Mouse (Mus musculus): ENCODE results near the gene Dync1li1. TPM values are rescaled to one million over a fixed set of nuclear protein-coding genes. Genes with fewer than 3 reads are reported as not detected.

Dync1li1 gene
- polyA plus RNA-seq, 1 experiment from 2014 or later, result 94.0 TPM

DNA sequence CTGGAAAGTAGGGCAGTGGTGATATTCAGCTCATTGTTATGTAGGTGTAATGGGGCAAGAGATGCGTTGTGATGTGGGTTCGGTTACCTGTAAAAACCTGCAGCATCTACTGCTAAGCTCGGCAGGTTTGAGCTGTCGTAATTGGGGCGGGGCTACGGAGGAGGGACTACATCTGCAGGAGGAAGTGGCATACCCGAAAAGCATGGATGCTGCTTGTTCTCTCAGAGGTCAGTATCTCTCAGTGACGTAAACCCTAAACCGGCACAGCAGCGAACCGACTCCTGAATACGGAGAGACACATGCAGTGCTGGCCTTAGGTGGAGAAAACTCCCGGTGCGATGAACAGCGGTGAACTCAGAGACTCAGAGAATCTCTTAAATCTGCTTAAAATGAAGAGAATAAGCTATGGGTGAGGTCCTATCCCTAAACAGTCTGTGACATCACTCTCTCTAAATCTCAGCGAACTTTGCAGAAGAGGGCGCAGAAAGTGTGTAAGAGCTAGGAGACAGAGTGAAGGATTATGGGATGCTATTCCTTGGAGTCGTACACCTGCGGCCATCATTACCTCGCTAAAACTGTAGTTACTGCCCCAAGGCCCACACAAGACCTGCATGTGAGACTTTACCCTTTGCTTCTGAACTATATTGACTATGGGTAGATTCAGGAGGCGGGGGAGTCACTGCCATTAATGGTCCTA, 37.5 kb upstream of the Dync1li1 start:
- WGBS, result 62% methylated on average over 21 of the region's 21 CpGs
- H3K27ac ChIP-seq (ENCODE audit: low read depth, low read length), result no peak overlapping the region
- no peak for ATAC-seq (ENCODE audit: insufficient read depth, low FRiP score, low TSS enrichment)

DNA sequence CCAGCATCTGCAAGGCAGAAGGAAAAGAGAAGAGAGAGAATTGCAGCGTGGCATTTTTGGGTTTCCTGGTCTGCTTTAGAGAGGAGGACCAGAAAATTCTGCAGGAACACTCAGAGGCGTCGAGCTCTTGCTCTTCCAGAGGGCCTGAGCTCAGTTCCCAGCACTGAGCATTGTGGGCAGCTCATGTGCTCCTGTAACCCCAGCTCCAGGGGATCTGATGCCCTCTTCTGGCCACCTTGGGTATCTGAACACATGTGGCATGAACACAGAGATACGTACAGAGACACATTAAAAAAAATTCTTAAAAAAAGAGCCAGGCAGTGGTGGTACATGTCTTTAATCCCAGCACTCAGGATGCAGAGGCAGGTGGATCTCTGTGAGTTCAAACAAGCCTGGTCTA, 33.2 kb upstream of the Dync1li1 start:
- DNase-seq (ENCODE audit: low spot score), result no peak
- no peaks in the 10 kb centered on the region for H3K36me3 ChIP-seq (ENCODE audit: control insufficient read depth, insufficient read depth, low read length)
- no peak overlapping the region for H3K27ac ChIP-seq (ENCODE audit: low read depth, low read length)
- H3K27me3 ChIP-seq (ENCODE audit: control insufficient read depth, insufficient read depth, low read length), result no peaks in the 10 kb centered on the region
- H3K4me1 ChIP-seq (ENCODE audit: control insufficient read depth, insufficient read depth, low read length), result no peaks in the 10 kb centered on the region
- no peak overlapping the region for H3K9ac ChIP-seq (ENCODE audit: low read length)
- WGBS, result 94% methylated on average over 4 of the region's 4 CpGs
- H3K4me3 ChIP-seq (ENCODE audit: low read depth, low read length), result no peak overlapping the region
- H3K9me3 ChIP-seq (ENCODE audit: control insufficient read depth, low read length), result no peaks in the 10 kb centered on the region
- H3K4me2 ChIP-seq (ENCODE audit: low read depth), result no peak overlapping the region
- no peak for ATAC-seq (ENCODE audit: insufficient read depth, low FRiP score, low TSS enrichment)

More for the DNA sequence above, 37.5 kb upstream of the Dync1li1 start:
- no peaks in the 10 kb centered on the region for H3K36me3 ChIP-seq (ENCODE audit: control insufficient read depth, insufficient read depth, low read length)
- no peak for DNase-seq (ENCODE audit: low spot score)
- no peaks in the 10 kb centered on the region for H3K9me3 ChIP-seq (ENCODE audit: control insufficient read depth, low read length)
- no peak overlapping the region for H3K4me2 ChIP-seq (ENCODE audit: low read depth)
- H3K4me1 ChIP-seq (ENCODE audit: control insufficient read depth, insufficient read depth, low read length), result no peaks in the 10 kb centered on the region
- H3K27me3 ChIP-seq (ENCODE audit: control insufficient read depth, insufficient read depth, low read length), result no peaks in the 10 kb centered on the region
- H3K9ac ChIP-seq (ENCODE audit: low read length), result no peak overlapping the region
- H3K4me3 ChIP-seq (ENCODE audit: low read depth, low read length), result no peak overlapping the region

DNA sequence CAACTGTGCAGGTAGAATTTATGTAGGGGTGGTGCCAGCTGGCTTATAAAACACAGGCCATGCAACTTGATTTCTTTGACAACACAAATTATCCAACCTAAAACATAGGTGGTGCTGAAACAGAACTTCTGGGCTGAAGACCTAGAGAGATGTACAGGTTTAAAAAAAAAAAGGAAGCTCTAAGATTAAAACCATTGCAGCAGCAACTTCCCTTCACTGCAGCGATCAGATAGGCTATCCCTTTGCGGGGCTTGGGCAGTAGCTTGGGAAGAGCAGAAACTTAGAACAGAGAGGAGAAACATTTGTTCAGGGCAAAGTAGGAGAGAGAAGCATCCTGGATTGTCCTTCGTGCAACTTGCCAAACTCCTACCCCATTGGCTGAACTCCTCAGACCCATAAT, 31.9 kb upstream of the Dync1li1 start:
- ATAC-seq (ENCODE audit: insufficient read depth, low FRiP score, low TSS enrichment), result no peak
- no peak for DNase-seq (ENCODE audit: low spot score)
- 85% methylated on average over 3 of the region's 3 CpGs for WGBS
- no peak overlapping the region for H3K27ac ChIP-seq (ENCODE audit: low read depth, low read length)
- no peaks in the 10 kb centered on the region for H3K9me3 ChIP-seq (ENCODE audit: control insufficient read depth, low read length)
- no peak overlapping the region for H3K4me3 ChIP-seq (ENCODE audit: low read depth, low read length)
- no peak overlapping the region for H3K4me2 ChIP-seq (ENCODE audit: low read depth)
- no peaks in the 10 kb centered on the region for H3K36me3 ChIP-seq (ENCODE audit: control insufficient read depth, insufficient read depth, low read length)
- H3K4me1 ChIP-seq (ENCODE audit: control insufficient read depth, insufficient read depth, low read length), result no peaks in the 10 kb centered on the region
- no peak overlapping the region for H3K9ac ChIP-seq (ENCODE audit: low read length)
- no peaks in the 10 kb centered on the region for H3K27me3 ChIP-seq (ENCODE audit: control insufficient read depth, insufficient read depth, low read length)

DNA sequence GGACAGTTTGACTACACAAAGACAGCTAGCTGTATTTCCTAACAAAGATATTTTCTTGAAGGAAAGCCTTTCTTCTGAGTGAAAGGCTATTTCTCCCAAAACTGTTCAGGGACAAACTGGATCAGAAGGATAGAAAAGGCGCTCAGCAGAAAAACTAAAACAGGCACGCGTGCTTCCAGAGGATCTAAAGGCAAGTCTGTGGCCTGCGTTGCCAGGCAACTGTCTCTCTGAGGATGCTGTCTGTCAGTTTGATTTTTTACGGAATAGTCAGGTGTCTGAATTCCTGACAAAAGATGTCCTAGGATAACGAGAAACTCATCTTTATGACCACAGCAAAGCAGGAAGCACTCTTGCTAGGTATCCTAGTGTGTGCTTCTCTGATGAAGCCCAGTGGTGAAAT, 28.1 kb upstream of the Dync1li1 start:
- H3K4me2 ChIP-seq (ENCODE audit: low read depth), result no peak overlapping the region
- WGBS, result 83% methylated on average over 6 of the region's 6 CpGs

DNA sequence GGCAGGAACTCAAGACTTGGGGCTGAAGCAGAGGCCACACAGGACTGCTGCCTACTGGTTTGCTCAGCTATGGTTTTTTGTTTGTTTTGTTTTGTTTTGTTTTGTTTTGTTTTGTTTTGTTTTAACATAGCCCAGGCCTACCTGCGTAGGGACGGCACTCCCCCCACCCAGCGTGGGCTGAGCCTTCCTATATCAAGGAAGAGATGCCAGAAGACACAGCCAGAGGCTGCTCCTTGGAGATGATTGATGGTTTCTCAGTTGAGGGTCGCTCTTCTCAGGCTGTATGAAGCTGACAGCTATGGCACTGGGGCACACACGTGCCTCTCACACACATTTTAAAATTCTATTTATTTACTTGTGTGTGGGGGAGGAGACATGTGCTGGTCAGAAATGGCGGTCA, 27.6 kb upstream of the Dync1li1 start:
- H3K4me2 ChIP-seq (ENCODE audit: low read depth), result no peak overlapping the region
- no peaks in the 10 kb centered on the region for H3K27me3 ChIP-seq (ENCODE audit: control insufficient read depth, insufficient read depth, low read length)
- no peak overlapping the region for H3K4me3 ChIP-seq (ENCODE audit: low read depth, low read length)
- H3K9ac ChIP-seq (ENCODE audit: low read length), result no peak overlapping the region
- DNase-seq (ENCODE audit: low spot score) (no peak), ATAC-seq (ENCODE audit: insufficient read depth, low FRiP score, low TSS enrichment) (no peak)
- H3K9me3 ChIP-seq (ENCODE audit: control insufficient read depth, low read length), result no peaks in the 10 kb centered on the region
- no peaks in the 10 kb centered on the region for H3K36me3 ChIP-seq (ENCODE audit: control insufficient read depth, insufficient read depth, low read length)
- H3K4me1 ChIP-seq (ENCODE audit: control insufficient read depth, insufficient read depth, low read length), result no peaks in the 10 kb centered on the region
- 75% methylated on average over 6 of the region's 6 CpGs for WGBS
- H3K27ac ChIP-seq (ENCODE audit: low read depth, low read length), result no peak overlapping the region

More for the DNA sequence above, 28.1 kb upstream of the Dync1li1 start:
- H3K9me3 ChIP-seq (ENCODE audit: control insufficient read depth, low read length), result no peaks in the 10 kb centered on the region
- DNase-seq (ENCODE audit: low spot score) (no peak), ATAC-seq (ENCODE audit: insufficient read depth, low FRiP score, low TSS enrichment) (no peak)
- H3K4me3 ChIP-seq (ENCODE audit: low read depth, low read length), result no peak overlapping the region
- no peaks in the 10 kb centered on the region for H3K27me3 ChIP-seq (ENCODE audit: control insufficient read depth, insufficient read depth, low read length)
- H3K27ac ChIP-seq (ENCODE audit: low read depth, low read length), result no peak overlapping the region
- no peaks in the 10 kb centered on the region for H3K4me1 ChIP-seq (ENCODE audit: control insufficient read depth, insufficient read depth, low read length)
- no peaks in the 10 kb centered on the region for H3K36me3 ChIP-seq (ENCODE audit: control insufficient read depth, insufficient read depth, low read length)
- H3K9ac ChIP-seq (ENCODE audit: low read length), result no peak overlapping the region

DNA sequence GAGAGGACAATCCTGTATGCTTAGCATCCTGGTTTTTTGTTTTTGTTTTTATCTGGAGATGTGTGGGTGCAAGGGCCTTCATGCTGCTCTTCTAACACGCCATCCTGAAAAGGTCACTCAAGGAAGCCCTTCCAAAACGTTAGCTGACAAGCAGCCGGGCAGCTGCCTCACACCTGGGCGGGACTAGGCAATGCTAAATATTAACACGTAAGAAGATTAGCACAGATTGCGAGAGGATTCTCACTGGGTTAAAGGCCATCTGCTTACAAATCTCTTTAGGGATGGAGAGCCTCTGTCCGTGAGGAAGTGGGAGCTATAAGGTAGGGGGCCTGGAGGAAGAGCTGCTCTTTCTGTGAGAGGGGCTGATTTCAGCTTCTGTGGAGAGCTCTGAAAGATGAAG, 26.6 kb upstream of the Dync1li1 start:
- Histone ChIP-seq H3K9me3 (ENCODE audit: control insufficient read depth, low read length) (no peaks in the 10 kb centered on the region), H3K27ac (ENCODE audit: low read depth, low read length) (no peak overlapping the region), H3K36me3 (ENCODE audit: control insufficient read depth, insufficient read depth, low read length) (no peaks in the 10 kb centered on the region), H3K4me3 (ENCODE audit: low read depth, low read length) (no peak overlapping the region), H3K4me1 (ENCODE audit: control insufficient read depth, insufficient read depth, low read length) (no peaks in the 10 kb centered on the region), H3K4me2 (ENCODE audit: low read depth) (no peak overlapping the region), H3K27me3 (ENCODE audit: control insufficient read depth, insufficient read depth, low read length) (no peaks in the 10 kb centered on the region), H3K9ac (ENCODE audit: low read length) (no peak overlapping the region)
- ATAC-seq (ENCODE audit: insufficient read depth, low FRiP score, low TSS enrichment) (no peak), DNase-seq (ENCODE audit: low spot score) (no peak)
- 69% methylated on average over 7 of the region's 7 CpGs for WGBS

DNA sequence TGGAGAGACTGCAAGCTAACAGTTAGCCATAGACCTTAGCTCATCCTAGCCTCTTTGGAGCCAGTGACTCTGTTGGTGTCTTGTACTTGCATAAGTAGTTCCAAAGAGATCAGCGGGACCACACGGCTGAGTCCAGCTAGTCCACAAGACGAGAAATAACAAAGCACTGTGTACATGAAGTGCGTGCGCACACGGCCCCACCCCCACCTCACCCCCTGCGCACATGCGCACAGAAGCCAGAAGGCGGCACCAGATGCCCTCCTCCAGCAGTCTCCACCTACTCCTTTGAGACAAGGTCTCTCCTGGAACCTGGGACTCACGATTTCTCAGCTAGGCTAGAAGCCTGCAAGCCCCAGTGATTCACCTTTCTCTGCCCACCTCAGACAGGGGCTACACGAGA, 24.8 kb upstream of the Dync1li1 start:
- no peak overlapping the region for H3K9ac ChIP-seq (ENCODE audit: low read length)
- ATAC-seq (ENCODE audit: insufficient read depth, low FRiP score, low TSS enrichment), result no peak

DNA sequence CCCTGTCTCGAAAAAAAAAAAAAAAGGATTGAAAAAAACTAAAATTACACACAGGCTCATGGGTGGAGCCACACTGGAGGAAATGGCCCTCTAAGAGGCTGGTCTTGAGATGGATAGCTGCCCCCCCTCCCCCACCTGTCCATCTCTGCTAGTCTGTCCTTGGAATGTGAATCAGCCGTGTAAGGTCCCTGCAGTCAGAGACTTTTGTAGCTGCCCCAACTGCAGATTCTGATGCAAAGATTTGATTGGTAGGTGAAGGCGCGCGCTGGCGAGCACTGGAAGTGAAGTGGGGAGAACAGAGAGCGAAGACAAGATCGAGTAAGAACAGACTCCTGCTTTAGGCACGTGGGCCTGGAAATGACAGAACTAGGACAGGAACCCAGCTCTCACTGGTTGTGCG, 21.7 kb upstream of the Dync1li1 start:
- no peak for DNase-seq (ENCODE audit: low spot score)
- WGBS, result 90% methylated on average over 10 of the region's 10 CpGs
- Histone ChIP-seq H3K4me1 (ENCODE audit: control insufficient read depth, insufficient read depth, low read length) (no peaks in the 10 kb centered on the region), H3K9me3 (ENCODE audit: control insufficient read depth, low read length) (no peaks in the 10 kb centered on the region), H3K27me3 (ENCODE audit: control insufficient read depth, insufficient read depth, low read length) (no peaks in the 10 kb centered on the region), H3K9ac (ENCODE audit: low read length) (no peak overlapping the region), H3K27ac (ENCODE audit: low read depth, low read length) (no peak overlapping the region), H3K36me3 (ENCODE audit: control insufficient read depth, insufficient read depth, low read length) (no peaks in the 10 kb centered on the region), H3K4me3 (ENCODE audit: low read depth, low read length) (no peak overlapping the region), H3K4me2 (ENCODE audit: low read depth) (no peak overlapping the region)
- ATAC-seq (ENCODE audit: insufficient read depth, low FRiP score, low TSS enrichment), result no peak

More for the DNA sequence above, 24.8 kb upstream of the Dync1li1 start:
- Histone ChIP-seq H3K4me1 (ENCODE audit: control insufficient read depth, insufficient read depth, low read length) (no peaks in the 10 kb centered on the region), H3K27me3 (ENCODE audit: control insufficient read depth, insufficient read depth, low read length) (no peaks in the 10 kb centered on the region), H3K27ac (ENCODE audit: low read depth, low read length) (no peak overlapping the region), H3K4me3 (ENCODE audit: low read depth, low read length) (no peak overlapping the region), H3K9me3 (ENCODE audit: control insufficient read depth, low read length) (no peaks in the 10 kb centered on the region), H3K4me2 (ENCODE audit: low read depth) (no peak overlapping the region), H3K36me3 (ENCODE audit: control insufficient read depth, insufficient read depth, low read length) (no peaks in the 10 kb centered on the region)
- no peak for DNase-seq (ENCODE audit: low spot score)
- 86% methylated on average over 11 of the region's 11 CpGs for WGBS

DNA sequence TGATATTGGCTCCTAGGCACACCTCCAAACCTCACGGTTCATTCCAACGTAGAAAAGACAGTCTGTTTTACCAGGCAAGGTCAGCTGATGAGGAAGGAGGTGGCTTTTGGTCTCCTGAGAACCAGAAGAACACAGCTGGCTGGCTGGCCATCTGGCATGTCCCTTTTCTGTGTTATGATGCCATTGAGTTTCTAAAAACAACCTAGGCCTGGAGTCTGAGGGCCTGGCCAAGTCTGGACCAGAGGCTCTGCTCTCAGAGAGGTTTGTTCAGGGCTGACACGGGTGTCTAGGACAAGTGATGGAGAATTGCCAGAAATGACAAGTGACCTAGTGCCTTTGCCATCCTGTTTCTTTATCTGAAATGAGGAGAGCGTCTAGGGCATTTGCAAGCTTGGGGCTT, 20.5 kb upstream of the Dync1li1 start:
- Histone ChIP-seq H3K27me3 (ENCODE audit: control insufficient read depth, insufficient read depth, low read length) (no peaks in the 10 kb centered on the region), H3K9me3 (ENCODE audit: control insufficient read depth, low read length) (no peaks in the 10 kb centered on the region), H3K4me2 (ENCODE audit: low read depth) (no peak overlapping the region), H3K4me1 (ENCODE audit: control insufficient read depth, insufficient read depth, low read length) (no peaks in the 10 kb centered on the region), H3K36me3 (ENCODE audit: control insufficient read depth, insufficient read depth, low read length) (no peaks in the 10 kb centered on the region), H3K27ac (ENCODE audit: low read depth, low read length) (no peak overlapping the region), H3K4me3 (ENCODE audit: low read depth, low read length) (no peak overlapping the region), H3K9ac (ENCODE audit: low read length) (no peak overlapping the region)
- DNase-seq (ENCODE audit: low spot score), result no peak
- 78% methylated on average over 4 of the region's 4 CpGs for WGBS
- no peak for ATAC-seq (ENCODE audit: insufficient read depth, low FRiP score, low TSS enrichment)

All from neural tube, embryonic 11.5 days (tissue).